Mouse (Mus musculus): ENCODE results near the gene Pard3.
A peak's percentile ranks its signal among the peaks of the same experiment; 100 is the strongest.

Pard3 gene

GRCm38 (mm10) chr8:127608541-127609270 is 545.0 kb downstream of the Pard3 start:
- no peak for DNase-seq (ENCODE audit: inconsistent ontology term)

GRCm38 (mm10) chr8:127609316-127609715 is 545.6 kb downstream of the Pard3 start:
- DNase-seq (ENCODE audit: inconsistent ontology term), result no peak

- peak; percentile 69 for DNase-seq (ENCODE audit: inconsistent ontology term)
These were observed 550.5 kb downstream of the Pard3 start for GRCm38 (mm10) chr8:127614206-127614605.

- DNase-seq (ENCODE audit: inconsistent ontology term), result no peak
These were observed 553.0 kb downstream of the Pard3 start for GRCm38 (mm10) chr8:127616681-127617080.

- DNase-seq (ENCODE audit: inconsistent ontology term), result no peak
These were observed 558.4 kb downstream of the Pard3 start for GRCm38 (mm10) chr8:127622137-127622536.

- DNase-seq (ENCODE audit: inconsistent ontology term), result peak; percentile 63
These were observed 574.8 kb downstream of the Pard3 start for GRCm38 (mm10) chr8:127638232-127639087.

- DNase-seq (ENCODE audit: inconsistent ontology term), result peak; percentile 95
These were observed 575.4 kb downstream of the Pard3 start for GRCm38 (mm10) chr8:127639088-127639453.

- no peak for DNase-seq (ENCODE audit: inconsistent ontology term)
These were observed 591.9 kb downstream of the Pard3 start for GRCm38 (mm10) chr8:127655559-127655958.
